10 mouse cellular contexts compared by ENCODE assay signal in genomic region chr1:80710097-80710541, GRCm38 (mm10). TPM values are rescaled to one million over a fixed set of nuclear protein-coding genes. Genes with fewer than 3 reads are reported as not detected.
A peak's percentile ranks its signal among the peaks of the same experiment; 100 is the strongest.
DNase-seq lines count a peak whose midpoint lies in the region; ATAC-seq and TF ChIP-seq lines count a peak whose summit lies in the region.
"Had no signal": no experiment of that assay in that cellular context is flagged by ENCODE, and none has a peak within 500 bp of the region (broad histone marks: within the 10 kb centered on the region; RNA-seq: fewer than 3 reads in every experiment).

No protein-coding gene starts in this region.

- no peak overlapping the region for H3K4me2 ChIP-seq in limb, embryonic 13.5 days (replicated peaks)
- H3K4me2 ChIP-seq in heart, embryonic 15.5 days = peak overlapping the region; percentile 48; the same call in 1 of the 2 replicates
- no peak overlapping the region for H3K4me2 ChIP-seq in myocyte (ENCODE audit: low read depth)

- no peaks in the 10 kb centered on the region for H3K36me3 ChIP-seq in limb, embryonic 13.5 days
- no peaks in the 10 kb centered on the region for H3K36me3 ChIP-seq in limb, embryonic 10.5 days
- H3K36me3 ChIP-seq in heart, embryonic 15.5 days = no peaks in the 10 kb centered on the region
- H3K36me3 ChIP-seq in myocyte (ENCODE audit: control insufficient read depth, insufficient read depth) = no peaks in the 10 kb centered on the region
- H3K36me3 ChIP-seq: hindbrain, embryonic 10.5 days had no signal

- H3K9ac ChIP-seq in limb, embryonic 13.5 days = no peak overlapping the region
- no peak overlapping the region for H3K9ac ChIP-seq in heart, embryonic 15.5 days

- no peaks in the 10 kb centered on the region for H3K79me2 ChIP-seq in myocyte (ENCODE audit: control insufficient read depth, insufficient read depth)

- no peak for TF ChIP-seq POLR2A in myocyte (IDR thresholded peaks at IDR 0.05; ENCODE audit: insufficient read length, low read depth)

- ATAC-seq in limb, embryonic 13.5 days (ENCODE audit: low FRiP score, low read depth) = peak; percentile 54; the same call in 1 of the 2 replicates
- no peak for ATAC-seq in heart, embryonic 15.5 days (replicated peaks; ENCODE audit: insufficient number of reproducible peaks, insufficient read depth, low FRiP score, low read depth)

- H3K9me3 ChIP-seq in limb, embryonic 13.5 days = no peaks in the 10 kb centered on the region
- no peaks in the 10 kb centered on the region for H3K9me3 ChIP-seq in limb, embryonic 10.5 days (replicated peaks)
- no peaks in the 10 kb centered on the region for H3K9me3 ChIP-seq in heart, embryonic 15.5 days (replicated peaks)
- H3K9me3 ChIP-seq: hindbrain, embryonic 10.5 days had no signal

- H3K27me3 ChIP-seq in limb, embryonic 13.5 days = no peaks in the 10 kb centered on the region
- H3K27me3 ChIP-seq in limb, embryonic 10.5 days (ENCODE audit: low read depth, poor library complexity, severe bottlenecking) = no peaks in the 10 kb centered on the region
- H3K27me3 ChIP-seq in heart, embryonic 15.5 days = no peaks in the 10 kb centered on the region
- no peaks in the 10 kb centered on the region for H3K27me3 ChIP-seq in myocyte (ENCODE audit: control insufficient read depth, insufficient read depth, insufficient read length)

- H3ac ChIP-seq in myocyte (ENCODE audit: control insufficient read depth, insufficient read length) = no peak overlapping the region

- no peak overlapping the region for H3K27ac ChIP-seq in limb, embryonic 13.5 days
- H3K27ac ChIP-seq in limb, embryonic 10.5 days = no peak overlapping the region
- H3K27ac ChIP-seq in heart, embryonic 15.5 days = peak overlapping the region; percentile 56; the same call in 1 of the 2 replicates
- H3K27ac ChIP-seq: hindbrain, embryonic 10.5 days had no signal

- DNase-seq in gastrocnemius, adult 18-20 months (ENCODE audit: low spot score) = peak; percentile 7
- no peak for DNase-seq in gastrocnemius, adult 8-10 months (ENCODE audit: low spot score in 2 of 2)
- no peak for DNase-seq in limb, embryonic 10.5 days (ENCODE audit: low spot score)
- DNase-seq in thymus, postnatal 4 days = no peak
- DNase-seq in adrenal gland, postnatal 14 days = no peak
- DNase-seq: adrenal gland, adult 2 months had no signal

- 53% methylated on average over 5 of the region's 5 CpGs for WGBS in limb, embryonic 13.5 days
- 83% methylated on average over 5 of the region's 5 CpGs for WGBS in limb, embryonic 10.5 days
- WGBS in heart, embryonic 15.5 days = 45% methylated on average over 5 of the region's 5 CpGs

- H3K4me3 ChIP-seq in limb, embryonic 13.5 days = no peak overlapping the region
- no peak overlapping the region for H3K4me3 ChIP-seq in limb, embryonic 10.5 days
- no peak overlapping the region for H3K4me3 ChIP-seq in heart, embryonic 15.5 days
- H3K4me3 ChIP-seq in myocyte = no peak overlapping the region
- H3K4me3 ChIP-seq: hindbrain, embryonic 10.5 days had no signal

- H3K4me1 ChIP-seq in limb, embryonic 13.5 days = peaks cover 18% of the 10 kb centered on the region
- H3K4me1 ChIP-seq in limb, embryonic 10.5 days = no peaks in the 10 kb centered on the region
- peaks cover 13% of the 10 kb centered on the region for H3K4me1 ChIP-seq in heart, embryonic 15.5 days (replicated peaks)
- H3K4me1 ChIP-seq: hindbrain, embryonic 10.5 days had no signal

TF ChIP-seq in myocyte, 11 proteins besides CTCF, POLR2A, EP300 and RAD21:
- TF ChIP-seq USF1 (IDR thresholded peaks at IDR 0.05; ENCODE audit: low read depth) (peak; percentile 45), TCF12 (IDR thresholded peaks at IDR 0.05; ENCODE audit: insufficient read depth, poor library complexity, severe bottlenecking) (no peak), TCF3 (IDR thresholded peaks at IDR 0.05; ENCODE audit: insufficient read length, low read depth) (no peak)

RNA-seq across cellular contexts. Expression of gene Dock10, which starts 48.2 kb away (rescaled TPM):
- total RNA-seq in gastrocnemius, adult 18-20 months (2021) = 1 to 10 TPM; 2.4 to 2.5 TPM
- 1 to 10 TPM in 3 of 4 experiments, under 1 TPM in 1; 0.92 to 2.0 (median 1.6) TPM for total RNA-seq in gastrocnemius, adult 8-10 months (2022)
- 4.0 and 4.4 TPM in 2 replicates for polyA plus RNA-seq in limb, embryonic 13.5 days (2015; fragmentation: Nextera tagmentation; extraction: Ambion mirVana)
- polyA plus RNA-seq in limb, embryonic 10.5 days (2016; fragmentation: Nextera tagmentation; extraction: Ambion mirVana) = 4.0 and 5.2 TPM in 2 replicates
- polyA plus RNA-seq in heart, embryonic 15.5 days (2015; fragmentation: Nextera tagmentation; extraction: Ambion mirVana) = 2.5 and 6.4 TPM in 2 replicates
- 0.04 TPM for polyA plus RNA-seq in myocyte (2012; fragmentation: generic; extraction: Trizol)
- 22.5 and 31.7 TPM in 2 replicates for total RNA-seq in adrenal gland, postnatal 14 days (2021)
